Mouse (Mus musculus) CH12.LX (cell line): ENCODE results near the gene Ifng. TPM values are rescaled to one million over a fixed set of nuclear protein-coding genes. Genes with fewer than 3 reads are reported as not detected.
A peak's percentile ranks its signal among the peaks of the same experiment; 100 is the strongest.

Experiments used
- DNase-seq: peaks from one replicate; pipeline ENCODE4 v3.0.0-alpha.2; 2013; ENCODE audit errors: extremely low read depth
- H3K27ac ChIP-seq: 2 replicates; pipeline ENCODE4 v1.5.1; 2012; ENCODE audit warnings: low read depth, mild to moderate bottlenecking, control low read depth, moderate library complexity; ENCODE audit not compliant: insufficient read depth
- H3K27me3 ChIP-seq: replicated peaks from 2 replicates; pipeline ENCODE3; 2012; ENCODE audit warnings: inconsistent platforms
- H3K36me3 ChIP-seq, 2 experiments: replicated peaks in 1 of 2; 2 replicates each; pipeline versions ENCODE3 to v1.6.1; 2012; ENCODE audit warnings: inconsistent platforms in 1 of 2, low read length in 1 of 2, mild to moderate bottlenecking in 1 of 2, mixed read lengths in 1 of 2, moderate library complexity in 1 of 2; ENCODE audit not compliant: control insufficient read depth in 1 of 2, insufficient read depth in 1 of 2
- H3K4me1 ChIP-seq, 2 experiments: 2 replicates each; pipeline ENCODE4 v1.6.1; 2012; ENCODE audit warnings: inconsistent platforms in 1 of 2, moderate library complexity in 1 of 2; ENCODE audit not compliant: insufficient read depth in 2 of 2, control insufficient read depth in 1 of 2
- H3K4me2 ChIP-seq: 2 replicates; pipeline ENCODE4 v1.6.1; 2012; ENCODE audit warnings: low read depth, mild to moderate bottlenecking, control low read depth; ENCODE audit not compliant: poor library complexity, insufficient read depth, severe bottlenecking
- H3K4me3 ChIP-seq, 3 experiments: fragments of 150-350 bp in 1 of 3; sonication (generic) in 1 of 3; replicated peaks in 1 of 3; 2 replicates each; pipeline versions ENCODE3 to v1.5.1; 2011 to 2012; ENCODE audit warnings: low read depth in 2 of 3, low read length in 2 of 3, mild to moderate bottlenecking in 2 of 3, moderate library complexity in 2 of 3, control low read depth in 1 of 3, improper control_type of control experiment in 1 of 3, inconsistent platforms in 1 of 3, mixed read lengths in 1 of 3; ENCODE audit not compliant: poor library complexity in 1 of 3
- H3K79me2 ChIP-seq: replicated peaks from 2 replicates; pipeline ENCODE4 v1.6.1; 2012; ENCODE audit warnings: mild to moderate bottlenecking, moderate library complexity; ENCODE audit not compliant: control insufficient read depth, poor library complexity, insufficient read depth, severe bottlenecking; ENCODE audit errors: extremely low read depth
- H3K9ac ChIP-seq: 2 replicates; pipeline ENCODE4 v1.6.1; 2012; ENCODE audit warnings: low read depth, mild to moderate bottlenecking, control low read depth, moderate library complexity; ENCODE audit not compliant: insufficient read depth
- H3K9me3 ChIP-seq: replicated peaks from 2 replicates; pipeline ENCODE3; 2012; ENCODE audit warnings: low read length, inconsistent platforms, mixed read lengths
- BHLHE40 ChIP-seq: IDR thresholded peaks from 2 replicates; pipeline ENCODE4 v1.6.1; 2011; ENCODE audit warnings: mild to moderate bottlenecking, low read depth, low read length, improper control_type of control experiment
- CHD1 ChIP-seq: IDR thresholded peaks from 2 replicates; pipeline ENCODE4 v1.6.1; 2012; ENCODE audit warnings: low read depth, low read length, improper control_type of control experiment, inconsistent platforms
- CHD2 ChIP-seq: IDR thresholded peaks from 2 replicates; pipeline ENCODE4 v1.6.1; 2011; ENCODE audit warnings: low read length, improper control_type of control experiment
- CTCF ChIP-seq, 2 experiments: IDR thresholded peaks in 1 of 2; conservative IDR thresholded peaks in 1 of 2; 2 replicates each; pipeline ENCODE4 v1.5.1; 2011 to 2012; ENCODE audit warnings: low read depth in 2 of 2, low read length in 2 of 2, improper control_type of control experiment in 1 of 2, inconsistent platforms in 1 of 2, mild to moderate bottlenecking in 1 of 2, moderate library complexity in 1 of 2
- E2F4 ChIP-seq: IDR thresholded peaks from 2 replicates; pipeline ENCODE4 v1.6.1; 2011; ENCODE audit warnings: low read depth, low read length, improper control_type of control experiment; ENCODE audit not compliant: insufficient replicate concordance
- ELF1 ChIP-seq: IDR thresholded peaks from 2 replicates; pipeline ENCODE4 v1.6.1; 2014; ENCODE audit warnings: low read depth, mild to moderate bottlenecking, inconsistent platforms, low read length, improper control_type of control experiment
- GABPA ChIP-seq: IDR thresholded peaks from 2 replicates; pipeline ENCODE4 v1.6.1; 2012; ENCODE audit warnings: low read depth, low read length, improper control_type of control experiment, inconsistent platforms; ENCODE audit not compliant: insufficient replicate concordance
- HCFC1 ChIP-seq: IDR thresholded peaks from 2 replicates; pipeline ENCODE4 v1.6.1; 2012; ENCODE audit warnings: low read depth, mild to moderate bottlenecking, inconsistent platforms, low read length, improper control_type of control experiment
- JUN ChIP-seq: IDR thresholded peaks from 2 replicates; pipeline ENCODE4 v1.6.1; 2011; ENCODE audit warnings: low read depth, mild to moderate bottlenecking, low read length, improper control_type of control experiment, moderate library complexity; ENCODE audit not compliant: insufficient read depth
- JUND ChIP-seq: conservative IDR thresholded peaks from 2 replicates; pipeline ENCODE4 v1.6.1; 2011; ENCODE audit warnings: low read depth, low read length, improper control_type of control experiment
- KAT2A ChIP-seq: IDR thresholded peaks from 2 replicates; pipeline ENCODE4 v1.6.1; 2012; ENCODE audit warnings: low read length, improper control_type of control experiment, inconsistent platforms; ENCODE audit not compliant: insufficient replicate concordance
- MAFK ChIP-seq: IDR thresholded peaks from 2 replicates; pipeline ENCODE4 v1.6.1; 2011; ENCODE audit warnings: low read length, improper control_type of control experiment; ENCODE audit not compliant: insufficient replicate concordance
- MAZ ChIP-seq: IDR thresholded peaks from 2 replicates; pipeline ENCODE4 v1.6.1; 2012; ENCODE audit warnings: low read depth, mild to moderate bottlenecking, inconsistent platforms, low read length, improper control_type of control experiment, moderate library complexity
- MEF2A ChIP-seq: IDR thresholded peaks from 2 replicates; pipeline ENCODE4 v1.6.1; 2014; ENCODE audit warnings: low read depth, mild to moderate bottlenecking, inconsistent platforms, low read length, improper control_type of control experiment, borderline replicate concordance
- MXI1 ChIP-seq: IDR thresholded peaks from 2 replicates; pipeline ENCODE4 v1.6.1; 2011; ENCODE audit warnings: mild to moderate bottlenecking, low read depth, low read length, improper control_type of control experiment
- MYC ChIP-seq: IDR thresholded peaks from 2 replicates; pipeline ENCODE4 v1.6.1; 2011; ENCODE audit warnings: low read depth, mild to moderate bottlenecking, improper control_type of control experiment, low read length
- NELFE ChIP-seq: IDR thresholded peaks from 2 replicates; pipeline ENCODE4 v1.6.1; 2011; ENCODE audit warnings: low read depth, low read length, improper control_type of control experiment
- NRF1 ChIP-seq: IDR thresholded peaks from 2 replicates; pipeline ENCODE4 v1.6.1; 2014; ENCODE audit warnings: low read depth, mild to moderate bottlenecking, inconsistent platforms, low read length, improper control_type of control experiment, moderate library complexity
- PAX5 ChIP-seq: IDR thresholded peaks from 2 replicates; pipeline ENCODE4 v1.6.1; 2012; ENCODE audit warnings: low read length, inconsistent platforms, mixed read lengths
- POLR2A ChIP-seq: IDR thresholded peaks from 2 replicates; pipeline ENCODE4 v1.6.1; 2011; ENCODE audit warnings: low read depth, mild to moderate bottlenecking, improper control_type of control experiment, low read length
- POLR2AphosphoS2 ChIP-seq: IDR thresholded peaks from 2 replicates; pipeline ENCODE4 v1.6.1; 2011; ENCODE audit warnings: low read depth, low read length, improper control_type of control experiment
- RAD21 ChIP-seq: IDR thresholded peaks from 2 replicates; pipeline ENCODE4 v1.6.1; 2011; ENCODE audit warnings: low read depth, mild to moderate bottlenecking, low read length, improper control_type of control experiment, moderate library complexity
- RCOR1 ChIP-seq: conservative IDR thresholded peaks from 2 replicates; pipeline ENCODE4 v1.6.1; 2012; ENCODE audit warnings: low read depth, mild to moderate bottlenecking, inconsistent platforms, low read length, improper control_type of control experiment
- SIN3A ChIP-seq: IDR thresholded peaks from 2 replicates; pipeline ENCODE4 v1.6.1; 2012; ENCODE audit warnings: low read length, improper control_type of control experiment, inconsistent platforms
- SMC3 ChIP-seq: IDR thresholded peaks from 2 replicates; pipeline ENCODE4 v1.6.1; 2011; ENCODE audit warnings: low read depth, low read length, improper control_type of control experiment
- TBP ChIP-seq: conservative IDR thresholded peaks from 2 replicates; pipeline ENCODE4 v1.6.1; 2011; ENCODE audit warnings: low read depth, low read length, improper control_type of control experiment
- TCF12 ChIP-seq: IDR thresholded peaks from 2 replicates; pipeline ENCODE4 v1.6.1; 2014; ENCODE audit warnings: low read depth, mild to moderate bottlenecking, inconsistent platforms, low read length, improper control_type of control experiment
- UBTF ChIP-seq: IDR thresholded peaks from 2 replicates; pipeline ENCODE4 v1.6.1; 2012; ENCODE audit warnings: low read depth, mild to moderate bottlenecking, inconsistent platforms, low read length, improper control_type of control experiment, moderate library complexity
- USF1 ChIP-seq: IDR thresholded peaks from 2 replicates; pipeline ENCODE4 v1.6.1; 2014; ENCODE audit warnings: low read depth, mild to moderate bottlenecking, inconsistent platforms, low read length, improper control_type of control experiment
- USF2 ChIP-seq: conservative IDR thresholded peaks from 2 replicates; pipeline ENCODE4 v1.6.1; 2011; ENCODE audit warnings: low read depth, low read length, improper control_type of control experiment
- ZC3H11A ChIP-seq: IDR thresholded peaks from 2 replicates; pipeline ENCODE4 v1.6.1; 2012; ENCODE audit warnings: low read depth, mild to moderate bottlenecking, inconsistent platforms, low read length, improper control_type of control experiment
- ZKSCAN1 ChIP-seq: IDR thresholded peaks from 2 replicates; pipeline ENCODE4 v1.6.1; 2012; ENCODE audit warnings: low read depth, inconsistent platforms, low read length, improper control_type of control experiment, borderline replicate concordance
- ZMIZ1 ChIP-seq: IDR thresholded peaks from 2 replicates; pipeline ENCODE4 v1.6.1; 2012; ENCODE audit warnings: low read depth, mild to moderate bottlenecking, inconsistent platforms, low read length, improper control_type of control experiment
- ZNF384 ChIP-seq: IDR thresholded peaks from 2 replicates; pipeline ENCODE4 v1.6.1; 2012; ENCODE audit warnings: low read depth, low read length, improper control_type of control experiment, inconsistent platforms
- dilution Hi-C: fragments of 300-500 bp; cut with MboI; formaldehyde crosslinking; loops from 2 replicates; pipeline ENCODE4 v1.14.3; 2020; ENCODE audit warnings: low sequenced_read_pairs; ENCODE audit not compliant: extremely low pct_unique_long_range_greater_than_20kb, extremely low pct_ligation_motif_present
- in situ Hi-C: fragments of 300-500 bp; cut with MboI; formaldehyde crosslinking; loops from 3 replicates; pipeline ENCODE4 v1.14.3; 2019; ENCODE audit warnings: low sequenced_read_pairs, low pct_ligation_motif_present, low pct_unique_long_range_greater_than_20kb, mixed read lengths
- polyA plus RNA-seq: library from polyadenylated mRNA; unstranded; fragments of >175 nt; gene quantifications from 2 replicates; pipeline ENCODE4 v1.2.1, GENCODE M21; 2012; ENCODE audit warnings: low read depth; ENCODE audit not compliant: insufficient read length
- total RNA-seq, 2 experiments: library from RNA; depleted of rRNA; stranded (reverse); fragments of 300-350 nt in 1 of 2; fragments of >200 nt in 1 of 2; gene quantifications; 2 replicates each; pipeline ENCODE4 v1.2.3; 2012 to 2014

The Ifng gene
- total and polyA plus RNA-seq, 3 experiments, result not detected

DNA sequence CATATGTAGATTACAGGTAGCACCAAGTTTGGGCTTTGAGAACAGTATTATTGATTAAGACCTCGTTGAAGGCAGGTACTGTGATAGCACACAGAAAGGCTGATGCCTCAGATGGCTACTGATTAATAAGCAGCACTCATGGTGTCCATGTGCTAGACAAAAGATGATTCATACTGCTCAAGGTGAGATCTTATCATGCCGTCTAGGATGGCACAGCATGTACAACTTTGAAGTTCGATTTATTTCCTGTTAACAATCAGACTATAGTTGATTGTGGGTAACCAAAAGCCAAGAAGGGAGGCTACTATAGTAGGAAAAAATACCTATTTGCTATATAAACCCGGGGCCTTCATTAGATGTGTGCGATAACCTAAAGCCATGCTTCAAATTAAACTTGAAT lies 28.1 kb upstream of the Ifng start:
- H3K36me3 ChIP-seq, result no peaks in the 10 kb centered on the region
- TF ChIP-seq TBP (no peak), CTCF (conservative IDR thresholded peaks at IDR 0.05 in 1 of 2, IDR thresholded peaks at IDR 0.05 in 1 of 2; ENCODE audit: low read depth in 2 of 2, low read length in 2 of 2) (no peak), ZC3H11A (no peak), MXI1 (no peak), POLR2A (no peak), NRF1 (no peak), USF1 (no peak), KAT2A (no peak), CHD2 (no peak)
- TF ChIP-seq, all 38 proteins: peak for 0
- H3K27ac ChIP-seq, result no peak overlapping the region
- H3K4me1 ChIP-seq, result peaks cover 0 to 4% of the 10 kb centered on the region in 2 experiments; a peak in 1 of 4 replicates
- no peak overlapping the region for H3K4me2 ChIP-seq
- DNase-seq, result no peak
- H3K4me3 ChIP-seq, result no peak overlapping the region
- dilution Hi-C loops (no loop called here), in situ Hi-C loops (no loop called here)
- no peak overlapping the region for H3K9ac ChIP-seq
- no peaks in the 10 kb centered on the region for H3K27me3 ChIP-seq
- H3K79me2 ChIP-seq, result no peaks in the 10 kb centered on the region
- no peaks in the 10 kb centered on the region for H3K9me3 ChIP-seq

DNA sequence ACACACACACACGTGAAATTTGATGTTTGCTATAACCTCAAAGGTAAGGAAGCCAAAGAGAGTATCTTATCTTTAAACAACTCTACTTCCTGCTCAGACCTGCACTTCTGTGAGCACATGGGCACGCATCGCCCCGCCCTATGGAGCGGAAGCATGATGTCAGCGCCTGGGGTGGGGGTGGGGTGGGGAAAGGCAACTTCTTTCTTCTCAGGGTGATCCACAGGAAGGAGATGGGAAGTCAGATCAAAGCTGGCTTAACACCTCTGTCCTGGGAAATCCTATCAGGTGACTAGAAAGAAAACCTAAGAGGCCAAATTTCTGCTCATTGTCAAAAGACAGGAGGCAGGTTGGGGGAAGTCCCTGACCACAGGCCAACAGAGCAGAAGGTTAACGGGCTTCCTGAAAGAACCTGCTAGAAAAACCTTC lies 21.8 kb upstream of the Ifng start:
- H3K4me3 ChIP-seq, result no peak overlapping the region
- peak; percentile 85 for DNase-seq
- no peaks in the 10 kb centered on the region for H3K27me3 ChIP-seq
- peaks cover 7 to 16% of the 10 kb centered on the region in 2 experiments for H3K4me1 ChIP-seq
- no peak overlapping the region for H3K27ac ChIP-seq
- H3K9me3 ChIP-seq, result no peaks in the 10 kb centered on the region
- in situ Hi-C loops (no loop called here), dilution Hi-C loops (no loop called here)
- no peak overlapping the region for H3K9ac ChIP-seq
- H3K79me2 ChIP-seq, result no peaks in the 10 kb centered on the region
- peak overlapping the region; percentile 73 for H3K4me2 ChIP-seq
- no peaks in the 10 kb centered on the region for H3K36me3 ChIP-seq
- TF ChIP-seq ZC3H11A (no peak), JUND (peak; percentile 76), POLR2AphosphoS2 (no peak), E2F4 (no peak), ZNF384 (no peak), NELFE (0 out of 2 replicates have a peak, but pooled peaks have one; percentile 26), MYC (peak; percentile 81), UBTF (no peak), SMC3 (no peak), MAFK (no peak), GABPA (no peak), USF1 (peak; percentile 40; the same call in 1 of the 2 replicates), JUN (peak; percentile 78), SIN3A (no peak), ZMIZ1 (no peak), RAD21 (no peak), USF2 (no peak; the same call in 1 of the 2 replicates), ZKSCAN1 (no peak), BHLHE40 (peak; percentile 64; the same call in 1 of the 2 replicates), PAX5 (no peak), MAZ (no peak), ELF1 (peak; percentile 79), KAT2A (no peak), MXI1 (peak; percentile 77), CHD1 (no peak), RCOR1 (no peak), MEF2A (no peak), HCFC1 (peak; percentile 24; the same call in 1 of the 2 replicates), TCF12 (no peak)
